Mouse (Mus musculus) cerebellum, adult 2 months (tissue): ENCODE results near the gene Cxcr5. TPM values are rescaled to one million over a fixed set of nuclear protein-coding genes. Genes with fewer than 3 reads are reported as not detected.
A peak's percentile ranks its signal among the peaks of the same experiment; 100 is the strongest.

Experiments
- DNase-seq, 2 experiments: peaks; one replicate each; pipeline ENCODE4 v3.0.0; 2021
- H3K27ac ChIP-seq: fragments of 200-500 bp; 2 replicates; pipeline ENCODE4 v1.5.1; 2012; ENCODE audit warnings: low read length, control low read depth, inconsistent platforms; ENCODE audit not compliant: insufficient read depth
- H3K27me3 ChIP-seq: fragments of 200-500 bp; 2 replicates; pipeline ENCODE4 v1.6.1; 2012; ENCODE audit warnings: inconsistent platforms, mild to moderate bottlenecking, low read length, moderate library complexity; ENCODE audit not compliant: control insufficient read depth, insufficient read depth
- H3K4me1 ChIP-seq: fragments of 200-500 bp; 2 replicates; pipeline ENCODE4 v1.6.1; 2011; ENCODE audit warnings: low read length; ENCODE audit not compliant: control insufficient read depth, insufficient read depth
- H3K4me3 ChIP-seq: fragments of 200-500 bp; replicated peaks from 2 replicates; pipeline ENCODE3; 2011; ENCODE audit warnings: mild to moderate bottlenecking, low read depth, low read length, control low read depth; ENCODE audit not compliant: insufficient read depth
- CTCF ChIP-seq: fragments of 200-500 bp; IDR thresholded peaks from 2 replicates; pipeline ENCODE4 v1.5.1; 2011; ENCODE audit warnings: low read depth, mild to moderate bottlenecking, control low read depth, low read length, moderate library complexity, borderline replicate concordance; ENCODE audit not compliant: insufficient read depth
- POLR2A ChIP-seq: fragments of 200-500 bp; IDR thresholded peaks from 2 replicates; pipeline ENCODE4 v1.6.1; 2011; ENCODE audit warnings: low read length, control low read depth, borderline replicate concordance; ENCODE audit not compliant: insufficient read depth
- WGBS: fragments of 180-500 bp; shearing (Covaris S2); methylation state at CpG from one replicate; pipeline ENCODE4 v1.1.7; 2018; 5-methylcytosine and 5-hydroxymethylcytosine counted together
- polyA plus RNA-seq: library from polyadenylated mRNA; depleted of rRNA; stranded (reverse); fragments of >200 nt; gene quantifications from 2 replicates; pipeline ENCODE4 v1.2.3, GENCODE M21; 2012

Gene Cxcr5
- polyA plus RNA-seq, 1 experiment = 0.20 TPM

DNA sequence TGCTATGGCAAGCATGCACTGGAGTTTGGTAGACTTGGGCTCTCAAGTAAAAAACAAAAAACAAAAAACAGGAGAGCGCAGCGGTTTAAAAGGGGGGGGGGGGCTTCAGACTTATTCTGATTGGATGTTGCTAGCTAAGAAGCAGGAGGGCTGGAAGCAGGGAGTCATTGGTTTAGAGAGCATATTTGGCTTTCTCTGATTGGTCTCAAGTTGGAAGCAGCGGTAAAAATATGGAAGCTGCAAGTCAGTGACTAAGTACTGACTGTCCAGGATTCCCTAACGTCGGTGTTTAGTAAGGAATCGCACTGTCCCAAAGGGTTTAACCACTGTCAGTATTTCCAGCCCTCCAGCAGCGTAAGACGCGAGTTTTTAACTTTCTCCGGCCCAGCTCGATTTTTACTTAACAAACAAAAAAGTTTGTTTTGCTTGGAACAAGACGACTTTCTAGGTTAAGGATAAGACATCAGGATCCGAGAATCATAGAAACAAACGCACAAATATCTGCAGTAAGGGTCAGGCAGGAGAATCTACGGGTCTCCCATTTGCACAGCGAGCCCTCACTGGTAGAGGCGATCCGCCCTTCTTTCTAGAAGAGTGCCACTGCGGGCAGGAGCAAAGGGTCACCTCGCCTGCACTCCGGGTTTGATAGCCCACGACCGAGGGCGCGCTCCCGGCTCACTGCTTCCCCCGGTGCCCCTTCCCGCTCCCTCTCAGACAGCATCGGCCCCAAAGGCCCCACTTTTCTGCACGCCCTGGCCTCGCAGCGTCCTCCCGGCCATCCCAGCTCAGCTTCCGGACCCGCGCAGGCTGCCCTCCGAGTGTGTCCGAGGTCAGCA, 42.0 kb upstream of the Cxcr5 start:
- Histone ChIP-seq H3K27ac (peak overlapping the region; percentile 98), H3K4me3 (peak overlapping the region; percentile 93), H3K27me3 (no peaks in the 10 kb centered on the region), H3K4me1 (peaks cover 16% of the 10 kb centered on the region; the same call in 1 of the 2 replicates)
- under 1% methylated on average over 38 of the region's 38 CpGs for WGBS
- TF ChIP-seq POLR2A (no peak), CTCF (no peak)
- DNase-seq = peak; percentile 37 to 71

DNA sequence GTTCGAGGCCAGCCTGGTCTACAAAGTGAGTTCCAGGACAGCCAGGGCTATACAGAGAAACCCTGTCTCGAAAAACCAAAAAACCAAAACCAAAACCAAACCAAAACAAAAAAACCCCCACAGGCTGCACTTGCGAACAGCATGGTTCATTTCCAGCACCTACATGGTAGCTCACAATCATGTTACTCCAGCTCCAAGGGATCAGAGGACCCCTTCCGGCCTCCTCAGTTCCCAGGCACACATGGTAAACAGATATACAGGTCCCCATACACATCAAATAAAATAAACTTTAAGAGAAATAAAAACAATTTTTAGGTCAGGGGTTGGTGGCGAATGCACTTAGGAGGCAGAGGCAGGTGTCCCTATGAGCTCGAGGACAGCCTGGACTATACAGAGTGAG, 41.1 kb upstream of the Cxcr5 start:
- TF ChIP-seq POLR2A = no peak
- no peak for TF ChIP-seq CTCF
- H3K4me3 ChIP-seq = peak overlapping the region; percentile 19
- no peak for DNase-seq
- H3K4me1 ChIP-seq = peaks cover 12% of the 10 kb centered on the region; the same call in 1 of the 2 replicates
- H3K27me3 ChIP-seq = no peaks in the 10 kb centered on the region
- no peak overlapping the region for H3K27ac ChIP-seq
- 64% methylated on average over 6 of the region's 6 CpGs for WGBS

DNA sequence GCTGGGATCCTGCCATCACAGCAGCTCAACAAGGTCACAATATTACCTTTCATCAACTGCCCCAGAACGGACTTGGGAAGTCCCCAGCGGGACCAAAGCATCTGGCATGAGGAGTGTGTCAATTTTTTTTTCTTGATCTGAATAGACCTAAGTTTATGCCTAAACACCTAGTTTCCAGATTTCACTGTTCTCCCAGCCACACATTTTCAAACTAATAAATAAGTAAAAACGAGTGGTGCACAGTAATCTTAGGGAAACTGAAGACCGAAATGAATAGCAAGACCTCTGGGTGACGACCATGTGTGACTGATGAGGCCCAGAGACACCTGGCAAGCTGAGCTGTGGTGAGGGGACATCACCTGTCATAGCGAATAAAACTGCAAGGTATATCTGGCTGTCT, 39.1 kb upstream of the Cxcr5 start:
- WGBS = 87% methylated on average over 6 of the region's 6 CpGs
- no peak for DNase-seq
- TF ChIP-seq POLR2A = no peak
- TF ChIP-seq CTCF = no peak
- Histone ChIP-seq H3K27me3 (no peaks in the 10 kb centered on the region), H3K27ac (no peak overlapping the region), H3K4me1 (peaks cover 6% of the 10 kb centered on the region; the same call in 1 of the 2 replicates), H3K4me3 (no peak overlapping the region)

DNA sequence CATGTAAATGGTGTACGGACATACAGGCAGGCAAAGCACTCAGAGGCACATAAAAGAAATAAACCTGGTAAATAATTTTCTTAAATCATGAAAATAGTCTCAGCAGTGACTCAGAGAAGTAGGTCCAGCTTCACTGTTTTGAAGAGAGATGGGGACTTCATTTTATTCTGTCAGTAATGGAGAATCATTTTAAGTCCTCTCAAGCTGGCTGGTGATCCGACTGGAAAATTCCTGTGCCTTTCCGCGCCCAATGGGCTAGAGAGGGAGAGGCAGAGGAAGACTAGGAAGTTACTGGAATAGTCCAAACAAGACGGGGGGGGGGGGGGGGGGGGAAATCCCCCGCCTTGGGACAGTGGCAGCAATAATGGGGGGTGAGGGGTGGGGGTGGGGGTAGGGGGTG, 37.9 kb upstream of the Cxcr5 start:
- WGBS = 11% methylated on average over 6 of the region's 6 CpGs
- peak overlapping the region; percentile 32 for H3K27ac ChIP-seq
- TF ChIP-seq CTCF (no peak), POLR2A (peak; percentile 24; the same call in 1 of the 2 replicates)
- no peaks in the 10 kb centered on the region for H3K27me3 ChIP-seq
- H3K4me1 ChIP-seq = peaks cover 6% of the 10 kb centered on the region; the same call in 1 of the 2 replicates
- peak; percentile 37 to 49 for DNase-seq
- H3K4me3 ChIP-seq = no peak overlapping the region

DNA sequence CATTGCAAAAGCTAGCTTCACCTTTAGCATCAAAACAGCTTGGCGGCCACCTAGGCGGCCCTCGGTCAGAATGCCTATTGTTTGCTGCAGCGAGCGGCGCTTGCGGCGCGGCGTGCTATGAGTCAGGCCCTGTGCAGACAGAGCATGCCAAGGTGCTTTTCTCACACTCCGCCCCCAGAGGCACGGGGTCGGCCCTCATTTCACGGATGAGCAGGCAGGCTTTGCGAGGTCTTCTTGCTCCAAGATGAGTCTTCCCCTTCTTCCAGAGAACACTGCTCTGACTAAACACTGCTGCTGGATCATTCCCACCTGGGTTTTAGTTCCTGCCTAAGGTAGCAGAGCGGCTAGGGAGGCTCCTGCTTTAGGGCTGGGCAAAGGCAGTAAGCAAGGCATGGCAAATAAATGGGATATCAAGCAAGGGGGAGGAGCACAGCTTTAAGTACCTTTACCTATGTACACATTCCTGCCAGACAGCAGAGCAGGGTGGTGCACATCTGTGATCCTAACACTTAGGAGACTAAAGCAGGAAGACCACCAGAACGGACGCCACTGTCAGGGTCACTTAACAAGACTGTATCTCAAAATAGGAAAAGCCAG, 37.3 kb upstream of the Cxcr5 start:
- peak; percentile 66 to 67 for DNase-seq
- no peaks in the 10 kb centered on the region for H3K27me3 ChIP-seq
- peak overlapping the region; percentile 6 for H3K4me3 ChIP-seq
- no peak for TF ChIP-seq POLR2A
- no peak for TF ChIP-seq CTCF
- WGBS = 10% methylated on average over 18 of the region's 18 CpGs
- peak overlapping the region; percentile 32 for H3K27ac ChIP-seq
- peaks cover 6% of the 10 kb centered on the region; the same call in 1 of the 2 replicates for H3K4me1 ChIP-seq

DNA sequence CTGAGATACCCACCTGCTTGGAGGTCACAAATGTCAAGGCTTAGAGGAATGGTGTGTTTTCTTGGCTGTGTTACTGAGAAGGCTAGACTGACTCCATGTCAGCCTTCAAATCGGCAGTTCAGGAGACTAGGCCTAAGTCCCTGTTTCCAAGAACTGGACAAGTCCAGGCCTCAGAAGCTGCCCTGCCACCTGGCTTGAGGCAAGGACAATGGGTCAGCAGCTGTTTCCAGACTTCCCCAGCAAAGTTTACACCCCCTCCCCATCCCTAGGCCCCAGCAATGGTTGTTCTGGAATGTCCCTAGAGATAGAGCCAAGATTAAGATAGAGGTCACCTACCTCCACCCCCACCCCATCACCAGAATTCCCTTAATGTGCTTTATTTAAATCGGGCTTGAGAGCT, 36.1 kb upstream of the Cxcr5 start:
- no peaks in the 10 kb centered on the region for H3K27me3 ChIP-seq
- WGBS = 98% methylated on average over 2 of the region's 2 CpGs

DNA sequence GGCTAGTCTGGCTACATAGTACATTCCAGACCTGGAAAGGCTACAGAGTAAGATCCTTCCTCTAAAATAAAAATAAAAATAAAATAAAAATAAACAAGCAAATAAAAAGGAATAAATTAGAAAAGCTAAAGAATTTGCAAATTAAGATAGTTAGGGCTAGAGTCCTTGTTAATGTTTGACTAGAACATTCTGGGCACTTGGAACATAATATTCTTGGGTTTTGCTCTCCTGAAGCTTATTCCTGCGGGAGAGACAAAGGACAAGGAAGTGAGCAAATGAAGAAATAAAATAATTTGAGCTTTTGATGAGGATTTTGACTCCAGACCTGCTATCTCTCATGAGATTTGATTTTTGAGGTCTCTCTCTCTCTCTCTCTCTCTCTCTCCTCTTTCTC, 33.9 kb upstream of the Cxcr5 start:
- Histone ChIP-seq H3K4me1 (peaks cover 13% of the 10 kb centered on the region; the same call in 1 of the 2 replicates), H3K27me3 (no peaks in the 10 kb centered on the region), H3K27ac (no peak overlapping the region), H3K4me3 (no peak overlapping the region)
- TF ChIP-seq POLR2A (no peak), CTCF (no peak)
- WGBS = 95% methylated on average over 1 of the region's 1 CpGs
- no peak for DNase-seq

More for the DNA sequence above, 36.1 kb upstream of the Cxcr5 start:
- DNase-seq = no peak
- TF ChIP-seq CTCF (no peak), POLR2A (no peak)
- Histone ChIP-seq H3K27ac (no peak overlapping the region), H3K4me3 (no peak overlapping the region), H3K4me1 (peaks cover 6% of the 10 kb centered on the region; the same call in 1 of the 2 replicates)

DNA sequence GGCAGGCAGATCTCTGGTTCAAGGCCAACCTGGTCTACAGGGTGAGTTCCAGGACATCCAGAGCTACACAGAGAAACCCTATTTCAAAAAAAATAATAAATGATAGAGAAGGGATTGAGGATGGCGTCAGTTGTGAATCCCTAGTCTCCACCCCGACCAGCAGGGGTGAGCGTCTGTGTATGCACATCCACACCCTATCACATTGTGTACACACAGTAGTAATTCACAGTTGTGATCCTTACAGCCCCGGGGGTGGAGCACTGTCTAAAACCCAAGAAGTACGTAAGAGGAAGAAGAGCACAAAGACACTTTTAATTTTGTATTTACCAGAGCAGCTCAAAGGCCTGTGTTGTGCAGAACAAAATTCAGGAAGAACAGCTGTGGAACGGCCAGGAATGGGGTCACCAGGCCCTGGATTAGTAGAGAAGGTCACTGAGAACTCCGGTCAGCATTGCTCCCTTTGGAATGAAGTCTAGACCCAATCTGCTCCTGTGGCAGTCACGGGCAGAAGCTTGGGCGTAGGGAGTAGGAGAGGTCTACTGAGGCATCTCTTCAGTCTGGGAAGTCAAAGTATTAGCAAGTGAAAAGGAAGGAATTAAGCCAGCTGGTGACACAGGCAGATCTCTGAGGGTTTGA, 33.3 kb upstream of the Cxcr5 start:
- peaks cover 13% of the 10 kb centered on the region; the same call in 1 of the 2 replicates for H3K4me1 ChIP-seq
- TF ChIP-seq POLR2A = no peak
- 87% methylated on average over 9 of the region's 9 CpGs for WGBS
- no peak overlapping the region for H3K27ac ChIP-seq
- no peak overlapping the region for H3K4me3 ChIP-seq
- no peak for DNase-seq
- no peaks in the 10 kb centered on the region for H3K27me3 ChIP-seq
